Mouse (Mus musculus): ENCODE measurements around the gene Rtn3.

The Rtn3 gene

GRCm38 (mm10) chr19:7382248-7382902, 100.7 kb downstream of the Rtn3 start:
- no peak for DNase-seq (ENCODE audit: extremely low read depth, low read depth)

DNA sequence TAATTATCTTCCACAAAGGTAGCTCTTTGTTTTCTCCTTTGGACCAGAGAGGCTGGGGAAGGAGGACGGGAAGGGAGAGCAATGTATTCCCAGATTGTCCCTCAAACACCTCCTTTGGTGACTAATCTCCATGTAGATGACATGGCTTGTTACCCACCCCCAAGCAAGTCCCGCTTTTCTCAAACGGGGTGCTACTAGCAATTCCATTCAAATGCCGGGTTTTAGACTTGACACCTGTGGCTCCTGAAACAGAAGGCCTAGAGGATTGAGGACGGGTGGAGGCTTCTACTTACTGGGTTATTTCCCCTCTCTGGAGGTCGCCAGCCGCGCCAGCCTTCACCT, 101.2 kb downstream of the Rtn3 start:
- no peak for DNase-seq (ENCODE audit: extremely low read depth, low read depth)

- no peak for DNase-seq (ENCODE audit: extremely low read depth, low read depth)
These were observed 105.4 kb downstream of the Rtn3 start for GRCm38 (mm10) chr19:7377639-7378038.

All from MEL-GATA-1-ER (cell line).